Mouse (Mus musculus): ENCODE data around the gene Zfp867.

- TF ChIP-seq EP300 (IDR thresholded peaks at IDR 0.05), result no peak
- TF ChIP-seq CTCF (IDR thresholded peaks at IDR 0.05), result no peak
These were observed 13.9 kb upstream of the Zfp867 start for GRCm38 (mm10) chr11:59486222-59486621.

Measured in lung, postnatal 0 days (tissue).